ENCODE assay signal across 8 mouse cellular contexts in the genomic region with DNA sequence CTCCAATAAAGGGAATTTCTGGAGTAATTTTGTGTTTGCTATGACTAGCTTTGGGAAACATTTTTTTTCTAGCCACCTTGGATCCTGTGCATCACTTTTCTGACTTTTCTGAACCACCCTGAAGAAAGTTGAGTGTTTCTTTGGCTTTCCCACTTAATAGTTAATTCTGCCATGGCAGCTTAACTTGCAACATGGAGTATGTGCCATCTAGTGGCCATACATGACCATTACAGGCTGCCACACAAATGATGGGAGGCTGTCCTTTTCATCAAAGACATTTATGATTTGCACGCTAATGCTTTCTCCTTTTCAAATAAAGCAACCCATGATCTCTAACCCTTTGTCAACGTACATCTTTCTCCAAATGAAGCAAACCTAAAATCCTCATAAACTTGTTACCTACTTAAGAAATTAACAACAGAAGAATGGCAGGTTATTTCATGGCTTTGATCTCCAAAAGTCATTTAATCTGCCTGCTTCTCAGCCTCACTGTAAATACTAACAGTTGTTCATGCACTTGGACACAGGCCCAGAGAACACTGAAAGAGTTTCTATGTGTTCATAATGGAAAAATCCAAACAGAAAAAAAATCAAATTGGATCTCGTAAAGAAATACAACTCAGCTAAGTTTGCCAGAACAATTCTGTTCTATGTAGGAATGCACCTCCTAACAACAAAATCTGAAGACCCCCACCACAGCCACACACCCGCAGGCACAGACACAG.
A peak's percentile ranks its signal among the peaks of the same experiment; 100 is the strongest.
DNase-seq lines count a peak whose midpoint lies in the region; ATAC-seq and TF ChIP-seq lines count a peak whose summit lies in the region.

No protein-coding gene starts in this region.

- no peaks in the 10 kb centered on the region for H3K36me3 ChIP-seq in intestine, embryonic 14.5 days (ENCODE audit: control insufficient read depth, insufficient read depth, low read length)
- H3K36me3 ChIP-seq in intestine, embryonic 15.5 days = no peaks in the 10 kb centered on the region

- H3K9ac ChIP-seq in intestine, embryonic 14.5 days (ENCODE audit: low read length) = no peak overlapping the region
- no peak overlapping the region for H3K9ac ChIP-seq in intestine, embryonic 15.5 days

- no peak overlapping the region for H3K27ac ChIP-seq in intestine, embryonic 14.5 days (ENCODE audit: low read depth)
- H3K27ac ChIP-seq in intestine, embryonic 15.5 days = no peak overlapping the region
- no peak overlapping the region for H3K27ac ChIP-seq in embryonic fibroblast, embryonic 13.5 days (ENCODE audit: insufficient read depth, low read length)

- H3K9me3 ChIP-seq in intestine, embryonic 14.5 days (ENCODE audit: control insufficient read depth, low read length) = no peaks in the 10 kb centered on the region
- H3K9me3 ChIP-seq in intestine, embryonic 15.5 days = no peaks in the 10 kb centered on the region

- no peak for TF ChIP-seq POLR2A in embryonic fibroblast, embryonic 13.5 days (IDR thresholded peaks at IDR 0.05; ENCODE audit: low read depth, low read length)

- ATAC-seq in intestine, embryonic 14.5 days (replicated peaks; ENCODE audit: low FRiP score, low TSS enrichment, low read depth) = no peak
- ATAC-seq in intestine, embryonic 15.5 days = no peak
- ATAC-seq in megakaryocyte-erythroid progenitor cell, adult 5-6 weeks (replicated peaks; ENCODE audit: low FRiP score, low TSS enrichment, poor library complexity, severe bottlenecking) = no peak

- H3K4me1 ChIP-seq in intestine, embryonic 14.5 days (replicated peaks; ENCODE audit: control insufficient read depth, insufficient read depth, low read length) = peaks cover 18% of the 10 kb centered on the region; the same call in 1 of the 2 replicates
- H3K4me1 ChIP-seq in intestine, embryonic 15.5 days (replicated peaks) = peaks cover 17% of the 10 kb centered on the region
- H3K4me1 ChIP-seq in embryonic fibroblast, embryonic 13.5 days (ENCODE audit: control insufficient read depth, insufficient read depth, low read length) = no peaks in the 10 kb centered on the region

- peak; percentile 70 for DNase-seq in intestine, embryonic 14.5 days (ENCODE audit: low spot score)
- DNase-seq in CD4-positive, CD25-positive, alpha-beta regulatory T cell, adult 2 months (ENCODE audit: low read depth, low spot score) = peak; percentile 81
- peak; percentile 56 for DNase-seq in T-cell, adult 2 months (ENCODE audit: low spot score)
- DNase-seq in layer of hippocampus, postnatal 14 days (ENCODE audit: low spot score in 2 of 2) = peak; percentile 58 to 86
- DNase-seq in mesoderm, embryonic 11.5 days (ENCODE audit: low read depth, low spot score) = peak; percentile 70

- WGBS in intestine, embryonic 14.5 days = 46% methylated on average over 4 of the region's 4 CpGs
- WGBS in intestine, embryonic 15.5 days = 42% methylated on average over 4 of the region's 4 CpGs

- no peak overlapping the region for H3K4me3 ChIP-seq in intestine, embryonic 14.5 days (ENCODE audit: low read depth, low read length)
- H3K4me3 ChIP-seq in intestine, embryonic 15.5 days (replicated peaks) = no peak overlapping the region
- H3K4me3 ChIP-seq in embryonic fibroblast, embryonic 13.5 days (ENCODE audit: insufficient read depth, low read length) = no peak overlapping the region

- 0 out of 2 replicates have a peak, but pooled peaks have one; percentile 13 for TF ChIP-seq CTCF in embryonic fibroblast, embryonic 13.5 days (IDR thresholded peaks at IDR 0.05; ENCODE audit: borderline replicate concordance, insufficient read depth, low read length)

- no peaks in the 10 kb centered on the region for H3K27me3 ChIP-seq in intestine, embryonic 14.5 days (replicated peaks; ENCODE audit: control insufficient read depth, insufficient read depth, low read length)
- no peaks in the 10 kb centered on the region for H3K27me3 ChIP-seq in intestine, embryonic 15.5 days (replicated peaks)

- H3K4me2 ChIP-seq in intestine, embryonic 14.5 days (ENCODE audit: low read length) = no peak overlapping the region
- no peak overlapping the region for H3K4me2 ChIP-seq in intestine, embryonic 15.5 days (replicated peaks)
